Mouse (Mus musculus) brain, embryonic 18.5 days (tissue): Measurements from ENCODE around the gene Marf1.
"Not testable (repeated sequence)": the region's sequence is repeated elsewhere in the genome, so short reads cannot be mapped to it uniquely, and the experiment has no call there.

Source experiments
- DNase-seq: peaks from one replicate; pipeline ENCODE4 v3.0.0-alpha.2; 2012; ENCODE audit warnings: low read depth, low spot score

The Marf1 gene

DNA sequence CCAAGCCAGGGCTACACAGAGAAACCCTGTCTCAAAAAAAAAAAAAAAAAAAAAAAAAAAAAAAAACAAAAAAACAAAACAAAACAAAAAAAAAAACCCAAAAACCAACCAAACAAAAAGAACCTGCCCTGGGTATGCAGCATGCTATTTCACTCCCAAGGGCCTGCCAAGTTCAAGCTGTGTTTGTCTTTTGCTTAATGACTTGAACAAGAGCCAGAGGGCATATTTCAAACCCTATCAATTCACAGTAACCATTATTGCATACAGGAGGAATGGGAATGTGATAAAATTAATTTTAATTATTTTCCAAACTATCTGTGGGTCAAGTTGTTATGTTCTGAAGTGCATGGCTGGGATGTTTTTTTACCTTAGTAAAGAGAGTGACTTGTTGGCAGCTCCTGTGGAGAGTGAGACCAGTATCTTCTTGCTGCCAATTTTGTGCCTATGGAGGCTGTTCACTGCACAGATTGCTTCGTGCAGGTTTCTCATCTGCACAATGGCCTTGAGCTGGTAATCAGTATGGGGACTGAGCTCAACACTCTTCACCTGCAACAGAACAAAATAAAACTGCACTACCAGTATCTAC lies 25.1 kb downstream of the Marf1 start:
- no peak for DNase-seq

DNA sequence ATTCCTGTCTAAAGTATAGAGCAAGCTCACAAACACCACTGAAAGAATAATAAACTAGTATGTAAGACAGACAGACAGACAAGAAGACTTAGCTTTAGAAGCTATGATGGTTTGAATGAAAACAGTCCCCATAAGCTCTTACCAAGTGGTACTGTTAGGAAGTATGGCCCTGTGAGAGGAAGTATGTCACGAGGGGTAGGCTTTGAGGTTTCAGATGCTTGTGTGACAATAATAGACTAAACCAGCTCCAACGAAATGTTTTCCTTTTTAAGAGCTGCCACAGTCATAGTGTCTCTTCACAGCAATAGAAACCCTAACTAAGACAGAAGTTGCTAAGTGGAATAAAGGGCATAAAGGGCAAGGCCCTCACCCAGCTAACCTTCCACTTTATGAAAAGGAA lies 28.1 kb downstream of the Marf1 start:
- no peak for DNase-seq

DNA sequence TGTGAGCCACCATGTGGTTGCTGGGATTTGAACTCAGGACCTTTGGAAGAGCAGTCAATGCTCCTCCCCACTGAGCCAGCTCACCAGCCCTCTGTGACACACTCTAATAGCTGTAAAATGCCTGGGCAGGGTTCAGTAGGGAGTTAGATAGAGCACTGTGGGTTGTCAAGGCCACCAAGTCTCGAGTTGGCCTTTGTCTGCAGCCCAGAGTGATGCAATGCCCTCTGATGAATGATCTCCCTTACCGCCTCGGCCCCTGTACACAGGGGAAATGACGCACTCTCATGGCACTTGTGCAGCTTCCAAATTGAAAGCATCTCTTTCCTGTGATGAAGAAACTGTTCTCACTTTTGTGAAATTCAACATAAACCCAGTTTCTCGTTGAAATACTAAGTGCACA lies 31.3 kb downstream of the Marf1 start:
- no peak for DNase-seq

DNA sequence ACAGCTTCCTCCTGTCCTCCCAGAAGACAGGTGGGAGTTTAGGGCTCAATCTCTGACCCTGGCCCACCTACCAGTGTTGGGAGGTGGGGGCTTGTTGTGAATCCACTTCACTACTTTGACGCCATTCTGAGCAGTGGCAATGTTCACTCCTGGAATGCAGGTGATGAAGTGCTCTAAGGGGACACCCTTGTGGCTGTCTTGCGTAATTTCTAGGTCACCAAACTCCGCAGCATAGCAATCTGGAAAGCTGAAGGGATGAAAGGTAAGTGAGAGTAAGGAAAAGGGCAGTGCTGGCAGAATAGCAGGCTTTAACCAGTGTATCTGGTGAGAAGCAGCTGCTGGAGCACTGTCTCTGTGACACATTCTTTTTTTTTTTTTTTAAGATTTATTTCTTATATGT lies 31.8 kb downstream of the Marf1 start:
- DNase-seq, result no peak

DNA sequence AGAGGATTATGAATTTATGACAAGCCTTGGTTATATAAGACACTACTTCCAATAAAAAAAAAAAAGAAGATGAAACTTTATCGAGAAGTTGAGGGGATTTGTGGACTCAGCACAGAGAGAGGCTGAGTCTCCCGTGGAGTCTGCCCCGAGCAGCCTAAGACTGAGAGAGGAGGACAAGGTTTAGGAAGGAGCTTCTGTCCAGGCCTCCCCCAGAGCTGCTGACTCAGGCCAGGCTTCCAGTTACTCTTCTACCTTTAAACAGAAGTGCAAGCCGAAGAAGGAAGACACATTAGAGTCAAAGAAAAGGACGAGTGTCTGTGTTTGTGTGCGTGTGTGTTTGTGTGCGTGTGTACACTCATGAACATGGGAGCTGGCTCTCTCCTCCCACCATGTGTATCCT lies 32.4 kb downstream of the Marf1 start:
- no peak for DNase-seq

DNA sequence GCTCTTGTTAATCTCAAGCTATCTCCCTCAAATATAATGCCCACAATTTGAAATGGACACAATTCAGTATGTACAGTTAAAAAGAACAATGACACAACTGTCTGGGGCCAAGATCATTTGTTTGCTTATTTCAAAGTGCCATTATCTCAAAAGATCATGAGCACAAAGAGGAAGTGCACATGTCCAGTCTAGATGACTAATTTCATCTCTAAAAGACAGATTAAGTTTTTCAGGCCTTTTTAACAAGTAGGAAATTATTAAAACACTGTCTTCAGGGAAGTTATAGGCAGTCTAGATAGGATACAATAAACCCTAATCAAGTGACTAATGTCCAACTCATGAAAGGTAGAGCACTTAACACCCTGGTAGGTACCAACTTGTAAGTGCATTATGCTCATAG lies 34.2 kb downstream of the Marf1 start:
- no peak for DNase-seq

DNA sequence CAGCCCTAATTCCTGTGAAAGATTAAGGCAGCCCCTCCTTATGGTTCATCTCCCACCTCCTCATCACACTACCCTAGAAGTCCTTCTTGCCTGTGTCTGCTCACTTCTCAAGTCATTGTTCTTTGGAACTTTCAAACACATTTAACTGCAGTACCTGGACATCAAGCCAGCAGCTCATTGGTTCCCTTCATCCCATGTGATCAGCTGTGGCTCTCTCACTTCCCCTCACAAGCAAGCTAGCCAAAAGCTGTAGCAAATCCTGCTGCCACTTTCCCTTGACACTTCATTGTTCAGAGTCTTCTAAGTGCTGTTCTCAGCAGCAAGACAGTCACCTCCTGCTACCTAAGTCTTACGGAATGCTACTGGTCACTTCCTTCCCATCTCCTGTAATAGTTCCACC lies 37.9 kb downstream of the Marf1 start:
- no peak for DNase-seq

DNA sequence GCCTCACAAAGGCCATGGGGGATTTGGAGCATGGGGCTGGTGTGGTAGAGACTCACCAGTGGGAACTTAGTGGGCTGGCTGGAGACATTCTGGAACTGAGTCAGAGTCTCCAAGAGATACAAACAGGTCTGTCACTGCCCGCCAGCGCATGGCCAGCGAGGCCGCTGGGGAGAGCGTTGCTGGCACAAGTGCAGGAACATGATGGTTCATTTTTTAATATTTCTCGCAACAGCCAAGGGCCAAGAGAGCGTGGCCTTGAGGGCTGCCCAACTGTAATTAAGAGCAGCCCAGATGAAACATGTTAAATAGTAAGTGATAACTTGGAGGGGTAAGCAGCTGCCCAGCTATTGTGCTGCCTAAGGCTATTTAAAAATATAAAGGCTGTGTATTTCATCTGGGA lies 38.4 kb downstream of the Marf1 start:
- no peak for DNase-seq

DNA sequence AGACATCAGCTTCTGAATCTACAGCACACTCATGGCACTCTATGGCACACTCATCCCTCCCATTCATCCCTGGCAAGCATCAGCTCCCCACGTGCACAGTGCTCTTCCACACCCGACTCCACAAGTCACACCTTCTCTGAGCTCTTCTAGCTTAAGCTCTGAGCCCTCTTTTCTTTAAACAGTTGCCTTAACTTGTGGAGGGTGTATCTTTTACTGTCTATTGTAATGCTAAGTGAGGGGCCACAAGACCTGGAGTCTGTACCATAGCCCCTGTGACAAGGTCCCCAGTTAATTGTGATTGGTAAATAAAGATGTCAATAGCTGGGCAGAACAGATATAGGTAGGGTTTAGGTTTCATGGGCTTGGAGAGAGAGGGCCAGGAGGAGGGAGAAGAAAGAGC lies 39.2 kb downstream of the Marf1 start:
- no peak for DNase-seq

DNA sequence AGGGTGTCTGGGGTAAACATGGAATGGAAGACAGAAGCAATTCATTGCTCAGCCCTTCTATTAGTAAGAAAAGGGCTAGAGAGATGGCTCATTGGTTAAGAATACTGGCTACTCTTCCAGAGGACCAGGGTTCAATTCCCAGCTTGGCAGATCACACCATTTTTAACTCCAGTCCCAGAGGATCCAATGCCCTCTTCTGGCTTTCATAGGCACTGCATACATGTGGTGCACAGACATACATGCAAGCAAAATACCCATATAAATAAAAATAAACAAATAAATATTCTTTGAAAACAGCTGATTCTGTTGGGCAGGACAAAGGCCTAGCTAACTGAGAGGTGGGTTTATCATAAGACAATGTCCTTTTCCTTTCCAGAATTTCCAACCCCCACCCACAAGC lies 40.6 kb downstream of the Marf1 start:
- no peak for DNase-seq

DNA sequence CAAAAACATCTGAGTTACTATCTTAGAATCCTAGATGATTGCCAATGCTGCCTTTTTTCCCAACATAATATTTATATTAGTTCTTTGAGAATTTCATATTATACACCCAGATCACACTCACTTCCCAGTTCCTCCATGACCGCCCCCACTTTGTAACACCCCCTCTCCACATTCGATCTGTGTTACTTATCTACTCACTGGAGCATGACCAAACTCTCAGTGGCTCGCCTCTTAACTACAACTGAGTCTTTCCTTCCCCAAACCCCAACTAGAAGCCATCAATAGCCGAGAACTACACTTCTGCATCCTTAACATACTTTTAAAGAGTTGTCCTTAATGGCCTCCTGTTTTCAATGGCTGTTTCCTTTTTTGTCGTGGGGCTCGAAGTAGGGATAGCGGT lies 41.6 kb downstream of the Marf1 start:
- no peak for DNase-seq

DNA sequence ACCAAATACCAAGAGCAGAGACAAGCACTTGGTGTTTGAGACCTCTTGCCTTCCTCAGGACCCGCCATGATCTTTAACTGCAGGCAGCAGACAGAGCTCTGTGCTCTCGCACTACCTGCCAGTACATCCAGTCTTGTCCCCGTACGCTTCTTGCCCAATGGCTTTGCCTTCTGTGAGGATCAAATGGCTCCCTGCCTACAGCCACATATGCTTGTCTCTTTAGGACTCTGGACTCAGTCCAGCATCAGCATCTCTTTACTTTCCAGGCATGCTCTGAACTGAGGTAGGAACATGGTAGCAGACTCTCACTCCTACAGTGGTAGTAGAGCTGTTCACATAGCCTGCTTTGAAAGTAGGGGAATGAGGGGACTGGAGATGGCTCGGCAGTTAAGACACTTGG lies 42.2 kb downstream of the Marf1 start:
- DNase-seq, result no peak

DNA sequence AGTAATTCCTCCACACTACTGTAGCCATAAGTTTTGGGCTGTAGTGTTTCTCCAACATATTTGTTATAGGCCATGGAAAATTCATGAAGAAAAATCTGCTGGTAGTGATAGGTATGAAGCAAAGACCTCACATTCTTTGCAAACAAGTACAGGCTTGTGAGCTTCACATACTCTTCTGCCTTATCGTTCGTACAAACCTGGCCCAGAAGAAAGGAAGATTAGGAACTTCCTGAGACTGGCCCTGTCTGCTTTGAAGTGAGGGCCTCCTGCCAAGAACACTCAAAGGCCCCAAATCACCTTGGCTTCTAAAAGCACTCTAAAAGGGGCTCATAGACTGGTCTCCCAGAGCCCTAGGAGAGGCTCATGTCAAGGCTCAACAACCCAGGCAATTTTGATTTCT lies 45.9 kb downstream of the Marf1 start:
- no peak for DNase-seq

DNA sequence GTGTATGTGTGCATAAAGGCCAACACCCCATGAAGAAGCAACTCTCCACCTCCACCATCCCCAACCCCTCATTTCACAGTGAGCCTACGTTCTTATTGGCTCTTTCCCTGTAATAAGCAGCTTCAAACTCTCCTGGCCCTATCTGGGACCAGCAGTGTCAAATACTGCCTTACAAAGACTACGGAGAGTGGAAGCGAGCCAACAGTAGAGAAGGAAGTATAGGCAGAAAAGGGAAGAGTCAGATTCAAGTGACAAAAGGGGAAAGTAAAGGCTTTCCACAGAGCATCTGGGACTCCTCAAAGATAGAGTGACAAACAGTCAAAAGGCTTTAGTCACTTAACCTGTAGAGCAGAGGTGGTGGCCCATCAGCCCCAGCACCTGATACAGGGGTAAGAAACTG lies 50.4 kb downstream of the Marf1 start:
- DNase-seq, result no peak

DNA sequence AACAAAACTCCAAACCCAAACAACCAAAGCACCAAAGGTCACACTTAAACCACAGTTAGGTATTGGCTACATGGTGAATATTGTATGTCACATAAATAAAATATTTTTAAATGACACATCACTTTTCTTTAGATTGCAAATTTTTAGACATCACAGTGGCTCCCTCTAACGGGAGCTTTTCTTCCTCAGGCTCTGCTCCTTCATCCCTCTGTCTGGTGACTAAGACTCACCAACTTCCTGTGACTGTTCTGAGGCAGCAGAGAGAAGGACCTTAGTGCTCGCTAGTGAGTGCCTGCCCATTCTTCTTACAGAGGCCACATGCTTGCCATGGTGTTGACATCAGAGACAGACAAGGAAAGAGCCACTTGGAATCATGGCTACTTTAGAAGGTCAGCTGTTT lies 51.0 kb downstream of the Marf1 start:
- DNase-seq, result no peak

DNA sequence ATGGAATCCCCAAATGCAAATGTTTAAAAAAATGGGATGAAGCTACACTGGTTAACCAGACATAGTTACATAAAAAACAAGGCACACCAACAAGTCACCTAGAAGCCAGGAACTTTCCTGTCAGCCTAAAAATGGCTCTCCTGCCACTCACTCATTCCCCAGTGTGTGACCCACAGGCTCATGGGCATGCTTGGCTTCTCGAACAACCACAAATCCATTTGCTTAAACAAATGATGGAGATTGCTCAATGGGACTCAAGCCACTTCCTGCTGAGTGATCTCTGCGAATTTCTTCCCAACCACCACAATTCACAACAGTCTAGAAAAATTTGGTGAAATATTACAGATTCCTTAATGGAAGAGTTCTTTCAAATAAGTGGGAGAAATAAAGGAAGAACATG lies 52.2 kb downstream of the Marf1 start:
- DNase-seq, result no peak

DNA sequence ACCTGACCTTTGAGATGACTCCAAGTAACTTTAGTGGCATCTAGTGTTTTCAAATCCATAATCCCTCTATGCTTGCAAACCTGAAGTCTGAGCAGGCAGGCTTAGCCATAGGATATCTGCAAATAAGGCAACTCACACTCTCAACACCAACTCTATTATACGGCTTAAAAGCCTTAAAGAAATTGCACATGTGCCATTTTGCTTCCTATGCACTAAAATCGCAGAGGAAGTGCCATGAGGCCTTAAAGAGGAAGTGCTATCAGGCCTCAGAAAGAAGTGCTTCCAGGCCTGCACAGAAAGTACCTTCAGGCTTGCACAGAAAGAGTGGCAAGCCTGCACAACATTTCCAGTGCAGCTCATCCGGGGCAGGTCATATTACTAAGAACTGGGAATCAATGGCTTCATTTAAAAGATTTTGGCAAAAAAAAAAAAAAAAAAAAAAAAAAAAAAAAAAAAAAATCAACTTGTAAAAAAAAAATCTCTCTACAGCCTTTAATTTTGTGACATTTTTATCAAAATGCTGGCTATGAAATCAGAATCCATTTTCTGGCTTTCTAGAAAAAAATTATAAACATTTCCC lies 53.4 kb downstream of the Marf1 start:
- no peak for DNase-seq

DNA sequence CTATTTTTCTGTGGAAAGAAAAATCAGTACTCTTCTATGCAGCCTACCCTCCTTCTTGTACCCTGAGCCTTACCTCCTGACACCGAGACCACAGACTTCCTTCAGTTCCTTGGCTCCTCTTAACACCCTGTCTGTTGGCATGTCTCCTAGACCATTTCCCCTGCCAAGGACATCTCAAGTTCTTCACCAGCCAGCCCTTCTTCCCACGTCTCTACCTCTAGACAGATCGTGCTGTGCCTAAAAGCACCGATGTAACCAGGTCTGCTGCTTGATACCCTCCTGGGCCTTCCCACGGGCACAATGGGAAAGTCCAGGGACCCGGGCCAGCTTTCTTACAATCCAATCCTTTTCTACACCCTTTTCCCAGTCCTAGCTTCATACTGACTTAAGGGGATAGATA lies 57.3 kb downstream of the Marf1 start:
- no peak for DNase-seq

DNA sequence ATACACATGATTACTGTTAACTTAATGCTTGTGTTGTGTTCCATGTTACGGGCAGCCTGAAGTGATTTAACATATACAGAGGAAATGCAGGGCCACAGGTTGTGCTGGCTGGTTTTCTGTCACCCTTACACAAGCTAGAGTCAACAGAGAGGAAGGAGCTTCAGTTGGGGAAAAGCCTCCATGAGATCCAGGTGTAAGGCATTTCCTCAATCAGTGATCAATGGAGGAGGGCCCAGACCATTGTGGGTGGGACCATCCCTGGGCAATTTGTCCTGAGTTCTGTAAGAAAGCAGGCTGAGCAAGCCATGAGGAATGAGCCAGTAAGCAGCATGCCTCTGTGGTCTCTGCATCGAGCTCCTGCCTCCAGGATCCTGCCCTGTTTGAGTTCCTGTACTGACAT lies 71.4 kb downstream of the Marf1 start:
- no peak for DNase-seq

DNA sequence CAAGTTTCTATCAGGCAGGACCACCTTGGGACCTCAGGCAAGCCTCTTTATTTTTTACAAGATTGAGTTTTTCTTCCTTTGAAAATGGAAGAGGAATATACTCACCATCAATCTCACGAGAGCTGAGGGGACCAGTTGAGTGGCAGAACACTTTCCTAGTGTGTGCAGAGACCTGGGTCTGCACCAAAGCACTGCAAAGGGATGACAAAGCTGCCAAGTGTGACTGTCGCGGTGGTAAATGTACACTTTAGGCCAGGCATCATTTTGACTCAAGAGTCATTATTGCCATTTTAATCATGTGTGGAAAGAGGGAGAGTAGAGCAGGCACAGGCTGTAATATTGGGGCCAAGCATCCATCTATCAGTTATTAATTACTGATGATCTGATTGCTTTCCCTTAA lies 73.9 kb downstream of the Marf1 start:
- DNase-seq, result no peak

DNA sequence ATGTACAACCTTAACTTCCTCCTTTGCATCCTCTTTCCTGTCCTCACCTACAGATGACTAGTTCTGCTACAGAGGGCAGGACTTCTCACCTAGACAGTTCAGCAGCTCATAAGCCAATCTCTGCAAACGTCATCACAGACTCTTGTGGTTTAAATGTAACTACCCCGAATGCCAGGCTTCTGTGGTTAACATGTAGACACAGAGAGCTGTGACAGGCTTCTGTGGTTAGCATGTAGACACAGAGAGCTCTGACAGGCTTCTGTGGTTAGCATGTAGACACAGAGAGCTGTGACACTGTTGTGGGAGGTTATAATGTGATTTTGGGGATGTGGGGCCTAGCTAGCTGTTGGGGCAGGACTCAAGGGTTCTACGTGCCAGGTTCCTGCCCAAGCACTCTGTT lies 74.9 kb downstream of the Marf1 start:
- no peak for DNase-seq

DNA sequence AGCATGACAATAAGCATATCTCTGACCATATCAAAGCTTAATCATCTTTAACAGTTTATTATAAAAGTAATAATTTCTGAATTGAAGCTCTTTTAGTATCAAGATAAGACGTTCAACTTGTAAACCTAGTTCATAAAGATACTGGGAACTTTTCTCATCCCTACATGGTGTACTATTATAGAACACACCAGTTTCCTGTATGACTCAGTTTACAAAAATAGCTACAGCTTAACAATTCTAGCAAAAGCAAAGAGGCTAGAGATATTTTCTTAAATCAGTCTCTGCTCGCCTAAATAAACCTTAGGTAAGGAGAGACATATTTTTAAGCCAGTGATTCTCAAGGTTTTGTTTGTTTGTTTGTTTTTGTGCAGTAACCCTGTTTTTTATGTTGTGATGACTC lies 80.2 kb downstream of the Marf1 start:
- no peak for DNase-seq

DNA sequence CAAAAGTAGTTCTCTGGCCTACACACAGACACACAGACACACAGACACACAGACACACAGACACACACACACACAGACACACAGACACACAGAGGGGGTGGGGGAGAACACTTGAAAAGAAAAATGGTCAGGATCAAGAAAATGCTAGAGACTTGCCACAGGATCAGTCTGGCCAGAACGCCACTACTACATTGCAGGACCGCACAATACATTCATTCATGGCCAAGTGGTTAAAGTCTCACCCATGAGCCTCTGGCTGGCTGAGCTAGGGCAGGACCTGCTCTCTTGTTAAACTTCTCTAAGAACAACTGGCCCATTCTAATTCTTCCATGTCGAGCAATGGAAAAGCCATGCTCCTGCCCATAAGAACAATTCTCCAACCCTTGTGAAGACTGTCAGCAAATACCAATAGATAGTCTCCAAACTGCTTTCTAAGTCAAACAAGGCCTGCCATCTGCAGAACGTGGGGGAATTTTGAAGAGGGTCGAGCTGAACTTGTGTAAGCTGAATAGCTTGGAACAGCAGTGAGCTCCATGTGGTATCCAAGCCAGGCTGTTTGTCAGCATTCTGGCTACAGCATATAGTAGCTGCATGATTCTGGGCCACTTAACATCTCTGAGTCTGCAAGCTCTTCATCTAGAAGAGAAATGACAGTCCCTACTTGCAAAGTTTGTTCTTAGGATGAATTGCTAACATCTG lies 92.5 kb downstream of the Marf1 start:
- no peak for DNase-seq

DNA sequence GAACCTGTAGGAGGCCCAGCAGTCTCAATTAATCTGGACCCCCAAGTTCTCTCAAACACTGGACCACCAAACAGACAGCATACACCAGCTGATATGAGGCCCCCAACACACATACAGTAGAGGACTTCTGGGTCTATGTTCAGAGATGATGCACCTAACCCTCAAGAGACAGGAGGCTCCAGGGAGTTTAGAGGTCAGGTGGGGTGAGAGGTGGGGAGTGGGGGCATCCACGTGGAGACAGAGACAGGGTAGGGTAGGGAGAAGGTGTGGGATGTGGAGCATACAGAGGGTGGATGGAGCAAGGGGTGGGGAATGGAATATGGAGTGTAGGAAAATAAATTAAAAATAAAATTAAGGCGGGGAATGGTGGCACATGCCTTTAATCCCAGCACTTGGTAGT lies 94.5 kb downstream of the Marf1 start:
- not testable (repeated sequence) for DNase-seq
